Mouse (Mus musculus): ENCODE data around the gene Gm26558.

Gene Gm26558

DNA sequence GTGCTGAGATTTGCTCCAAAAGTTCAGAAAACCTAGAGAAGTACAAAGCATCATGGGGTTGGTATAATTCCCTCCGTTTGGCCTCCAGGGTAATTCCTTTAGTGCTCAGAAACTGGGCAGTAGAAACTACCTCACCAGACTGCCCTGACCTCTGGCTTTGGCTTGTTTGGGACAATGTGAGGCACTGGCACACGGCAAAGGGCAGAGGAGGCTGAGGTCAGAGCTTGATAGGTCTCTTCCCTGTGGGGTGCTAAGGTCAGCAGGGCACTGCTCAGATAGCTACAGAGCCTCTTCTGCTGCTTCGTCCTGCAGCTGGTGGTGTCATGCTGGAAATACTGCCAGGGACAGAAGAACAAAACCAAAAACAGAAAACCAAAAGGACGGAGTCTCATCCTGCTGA, 14.2 kb downstream of the Gm26558 start:
- no peak for DNase-seq

- DNase-seq = no peak
Measured at GRCm38 (mm10) chr2:70645266-70645780, 16.6 kb downstream of the Gm26558 start.

DNA sequence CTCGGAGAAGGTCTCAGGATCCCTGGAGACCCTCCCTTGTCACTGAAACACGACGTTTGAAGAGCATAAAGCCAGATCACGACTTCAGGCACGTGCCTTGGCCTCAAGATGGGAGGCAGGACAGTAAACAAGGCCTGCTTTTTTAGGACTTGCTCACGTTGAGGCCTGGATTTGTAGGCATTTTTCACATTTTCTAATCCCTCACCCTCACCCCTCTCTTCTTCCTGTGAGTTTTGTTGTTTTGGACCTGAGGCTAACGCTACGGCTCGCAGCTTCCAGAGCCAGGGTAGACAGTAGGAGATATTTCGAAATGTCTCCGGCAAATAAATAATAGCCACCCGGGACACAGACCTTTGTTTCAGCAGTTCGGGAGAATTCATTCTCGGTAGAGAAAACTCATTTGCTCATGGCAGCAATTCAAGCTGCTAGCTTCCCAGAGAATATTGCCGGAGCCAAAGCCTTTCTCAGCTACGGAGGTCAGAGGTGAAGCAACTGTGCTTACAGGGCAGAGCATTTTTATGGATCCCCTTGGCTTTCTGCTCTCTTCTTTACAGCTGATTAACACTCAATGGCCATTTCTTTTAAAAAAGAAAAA, 18.8 kb downstream of the Gm26558 start:
- DNase-seq = no peak

DNA sequence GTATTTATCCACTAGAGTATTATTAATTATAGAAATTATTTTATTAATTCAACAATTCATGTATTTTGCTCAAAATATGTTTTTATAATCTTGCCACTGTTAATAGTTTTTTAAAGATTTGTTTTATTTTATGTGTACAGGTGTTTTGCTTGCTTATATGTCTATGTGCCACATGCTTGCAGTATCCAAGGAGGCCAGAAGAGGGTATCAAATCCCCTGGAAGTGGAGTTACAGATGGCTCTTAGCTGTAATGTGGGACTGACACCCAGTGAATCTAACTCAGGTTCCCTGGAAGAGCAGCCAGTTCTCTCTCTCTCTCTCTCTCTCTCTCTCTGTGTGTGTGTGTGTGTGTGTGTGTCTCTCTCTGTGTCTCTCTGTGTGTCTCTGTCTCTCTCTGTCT, 20.9 kb downstream of the Gm26558 start:
- no peak for DNase-seq

GRCm38 (mm10) chr2:70634028-70634690, 27.7 kb downstream of the Gm26558 start:
- no peak for DNase-seq

DNA sequence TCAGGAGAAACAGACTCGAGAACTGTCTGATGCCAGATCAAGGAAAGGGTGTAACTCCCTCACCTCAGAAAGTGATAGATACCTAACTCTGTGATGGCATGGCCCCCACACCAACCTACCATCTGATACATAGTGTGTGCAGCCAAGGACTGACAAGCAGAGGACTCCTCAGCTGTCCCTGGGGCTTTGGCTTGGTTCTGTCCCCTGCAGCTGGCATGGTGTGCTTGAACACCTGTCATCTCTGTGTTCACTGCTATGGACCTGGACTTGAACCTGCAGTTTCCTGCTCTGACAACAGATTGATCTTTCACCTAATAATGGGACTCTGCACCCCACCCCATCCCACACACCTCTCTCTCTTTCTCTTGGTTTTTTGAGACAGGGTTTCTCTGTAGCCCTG, 29.5 kb downstream of the Gm26558 start:
- DNase-seq = no peak

- no peak for DNase-seq
Measured at GRCm38 (mm10) chr2:70631321-70631720, 30.6 kb downstream of the Gm26558 start.

- DNase-seq = no peak
Measured at GRCm38 (mm10) chr2:70629921-70630320, 32.0 kb downstream of the Gm26558 start.

DNA sequence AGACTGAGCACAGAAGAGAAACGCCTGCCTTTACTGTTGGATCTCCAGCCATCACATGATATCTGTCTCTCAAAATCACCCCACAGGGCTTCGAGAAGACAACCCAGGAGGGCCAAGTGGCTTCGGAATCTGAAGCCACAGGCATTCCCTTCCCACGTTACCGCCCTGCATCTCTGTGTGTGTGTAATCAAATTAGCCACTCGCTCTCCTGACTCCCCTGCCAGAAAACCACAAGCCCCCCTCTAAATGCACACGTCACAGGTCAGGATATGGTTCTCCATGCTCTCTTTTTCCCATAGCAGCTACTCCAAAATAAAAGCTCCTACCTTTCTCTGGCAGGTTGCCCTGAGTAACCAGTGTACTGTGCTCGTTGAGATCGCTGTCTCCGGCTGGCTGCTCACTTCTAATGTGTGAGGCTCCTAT, 32.6 kb downstream of the Gm26558 start:
- DNase-seq = peak; percentile 18

DNA sequence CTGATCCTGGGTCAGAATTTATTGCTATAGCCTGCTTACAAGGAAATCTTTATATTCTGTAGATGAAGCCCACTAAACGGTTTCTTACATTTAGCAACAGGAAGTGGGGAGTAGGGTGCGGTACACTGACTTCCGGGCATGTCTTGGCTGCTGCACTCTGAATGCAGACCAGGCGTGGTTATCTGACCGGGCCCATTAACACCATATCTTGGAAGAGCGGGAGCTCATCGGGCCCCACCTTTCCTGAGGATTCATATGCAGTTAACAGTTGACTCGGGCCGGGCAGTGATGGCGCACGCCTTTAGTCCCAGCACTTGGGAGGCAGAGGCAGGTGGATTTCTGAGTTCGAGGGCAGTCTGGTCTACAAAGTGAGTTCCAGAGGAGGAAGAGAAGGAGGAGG, 33.5 kb downstream of the Gm26558 start:
- no peak for DNase-seq

DNA sequence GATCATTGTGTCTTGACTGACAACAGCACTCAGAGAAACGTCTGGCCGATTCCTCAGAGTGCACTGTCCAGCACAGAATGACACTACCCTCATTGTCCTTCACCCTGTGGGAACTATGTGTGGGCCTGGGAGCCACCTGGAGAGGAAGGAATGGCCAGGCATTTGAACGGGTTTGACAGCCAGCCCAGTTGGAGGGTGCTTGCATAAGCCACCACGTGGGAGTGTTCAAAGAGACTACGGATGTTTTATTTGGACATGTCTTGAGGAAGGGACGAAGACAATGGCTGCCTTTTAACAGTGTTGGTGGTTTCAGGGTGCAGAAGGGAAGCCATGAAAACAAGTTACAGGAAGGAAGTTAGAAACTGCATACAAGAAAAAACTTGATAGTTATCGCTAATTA, 36.1 kb downstream of the Gm26558 start:
- no peak for DNase-seq

DNA sequence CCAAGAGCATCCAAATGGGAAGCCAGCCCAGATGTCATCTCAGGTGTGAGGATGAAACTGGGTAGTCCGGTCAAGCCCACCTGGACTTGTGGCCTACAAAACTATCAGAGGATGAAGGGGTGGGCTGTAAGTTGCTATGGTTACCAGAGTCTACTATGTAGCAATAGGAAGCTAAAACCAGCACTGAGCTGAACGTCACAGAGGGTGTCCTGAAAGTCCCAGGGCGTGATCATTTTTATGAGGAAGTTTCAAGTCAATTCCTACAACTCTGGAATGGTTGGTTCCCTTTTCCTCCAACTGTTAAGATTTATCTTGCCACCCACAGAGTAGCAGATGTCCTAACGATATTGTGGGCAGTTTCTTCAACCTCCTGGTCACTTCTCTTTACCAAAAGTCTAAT, 39.7 kb downstream of the Gm26558 start:
- no peak for DNase-seq

DNA sequence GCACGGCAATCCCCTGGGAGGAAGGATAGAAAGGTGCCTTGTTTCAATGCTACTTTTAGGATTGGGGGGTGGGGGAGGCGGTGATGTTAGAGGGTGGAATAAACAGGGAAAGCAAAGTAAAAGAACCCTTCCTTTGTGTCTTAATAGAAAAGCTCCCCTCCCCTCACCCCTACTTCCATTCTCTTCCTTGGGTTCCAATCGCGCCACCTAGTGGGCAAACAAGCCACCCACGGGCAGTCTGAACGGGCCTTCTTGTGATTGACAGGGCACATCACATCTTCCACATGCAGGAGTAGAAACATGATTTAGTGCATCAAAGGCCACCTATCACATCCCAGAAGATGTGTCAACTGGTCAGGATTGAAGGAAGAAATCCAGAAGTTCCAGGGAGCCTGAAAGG, 41.7 kb downstream of the Gm26558 start:
- DNase-seq = peak; percentile 73

GRCm38 (mm10) chr2:70619232-70619835, 42.6 kb downstream of the Gm26558 start:
- no peak for DNase-seq

DNA sequence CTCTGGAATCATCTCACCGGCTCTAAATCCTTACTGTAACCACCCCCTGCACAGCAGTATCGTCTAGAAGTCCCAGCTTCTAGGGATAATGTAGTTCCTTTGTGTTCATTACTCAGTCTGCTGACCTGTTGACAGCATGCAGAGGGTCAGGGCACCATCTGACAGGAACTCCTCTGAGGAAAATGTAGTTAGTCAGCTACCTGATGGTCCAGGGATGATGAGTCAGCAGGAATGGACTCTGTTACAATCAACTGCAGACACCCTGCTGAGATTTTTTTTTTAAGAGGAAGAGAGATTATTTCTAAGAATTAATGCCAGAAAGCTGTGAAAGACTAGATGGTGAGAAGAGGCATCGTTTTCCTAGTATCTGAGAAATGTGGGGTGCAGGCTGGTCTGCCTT, 45.3 kb downstream of the Gm26558 start:
- DNase-seq = no peak

GRCm38 (mm10) chr2:70616076-70616475, 45.8 kb downstream of the Gm26558 start:
- no peak for DNase-seq

DNA sequence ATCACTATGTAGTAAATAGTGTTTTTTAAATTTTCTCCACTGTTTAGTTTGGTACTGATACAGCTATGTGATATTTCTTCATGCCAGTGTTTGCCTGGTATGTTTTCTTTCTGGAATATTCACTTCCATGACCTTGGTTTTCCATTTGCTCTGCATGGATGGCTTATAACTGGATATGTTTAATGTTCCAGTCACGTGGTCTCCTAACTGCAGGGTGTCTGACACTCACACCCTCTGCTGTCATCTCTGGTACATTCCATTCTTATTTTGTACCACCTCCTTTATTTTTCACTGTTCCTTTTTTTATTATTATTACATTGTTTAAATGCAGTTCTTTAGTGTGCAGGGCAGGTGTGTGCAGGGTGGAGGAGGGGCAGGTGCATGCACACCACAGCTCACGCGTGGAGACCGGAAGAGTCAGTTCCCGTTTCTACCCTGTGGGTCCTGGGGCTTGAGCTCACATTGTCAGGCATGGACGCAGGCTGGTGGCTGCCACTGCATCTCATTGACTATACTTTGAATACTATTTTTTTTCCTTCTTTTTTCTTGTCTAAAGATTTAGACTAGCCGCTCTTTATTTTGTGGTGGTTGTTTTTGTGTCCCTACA, 47.1 kb downstream of the Gm26558 start:
- DNase-seq = no peak
